Mouse (Mus musculus): ENCODE measurements around the gene Pard3b.

Gene Pard3b

GRCm38 (mm10) chr1:61751008-61751407 lies 112.4 kb downstream of the Pard3b start:
- no peak for DNase-seq (ENCODE audit: low spot score)

- no peak for DNase-seq (ENCODE audit: low spot score)
Measured at GRCm38 (mm10) chr1:61756771-61757170, 118.1 kb downstream of the Pard3b start.

GRCm38 (mm10) chr1:61771213-61771612 lies 132.6 kb downstream of the Pard3b start:
- DNase-seq (ENCODE audit: low spot score), result peak; percentile 54

GRCm38 (mm10) chr1:61778731-61779130 lies 140.1 kb downstream of the Pard3b start:
- DNase-seq (ENCODE audit: low spot score), result no peak

- peak; percentile 7 for DNase-seq (ENCODE audit: low spot score)
Measured at GRCm38 (mm10) chr1:61779906-61780305, 141.3 kb downstream of the Pard3b start.

- DNase-seq (ENCODE audit: low spot score), result no peak
Measured at GRCm38 (mm10) chr1:61796296-61796695, 157.7 kb downstream of the Pard3b start.

- no peak for DNase-seq (ENCODE audit: low spot score)
Measured at GRCm38 (mm10) chr1:61820213-61820612, 181.6 kb downstream of the Pard3b start.

- DNase-seq (ENCODE audit: low spot score), result no peak
Measured at GRCm38 (mm10) chr1:61825560-61826191, 187.1 kb downstream of the Pard3b start.

- DNase-seq (ENCODE audit: low spot score), result no peak
Measured at GRCm38 (mm10) chr1:61837006-61837544, 198.5 kb downstream of the Pard3b start.

- no peak for DNase-seq (ENCODE audit: low spot score)
Measured at GRCm38 (mm10) chr1:61846606-61847005, 208.0 kb downstream of the Pard3b start.

GRCm38 (mm10) chr1:61849029-61849714 lies 210.5 kb downstream of the Pard3b start:
- DNase-seq (ENCODE audit: low spot score), result no peak

- DNase-seq (ENCODE audit: low spot score), result no peak
Measured at GRCm38 (mm10) chr1:61850471-61850870, 211.8 kb downstream of the Pard3b start.

GRCm38 (mm10) chr1:61851176-61851575 lies 212.6 kb downstream of the Pard3b start:
- DNase-seq (ENCODE audit: low spot score), result no peak

GRCm38 (mm10) chr1:61867286-61868082 lies 228.9 kb downstream of the Pard3b start:
- DNase-seq (ENCODE audit: low spot score), result no peak

GRCm38 (mm10) chr1:61874875-61875274 lies 236.3 kb downstream of the Pard3b start:
- no peak for DNase-seq (ENCODE audit: low spot score)

- no peak for DNase-seq (ENCODE audit: low spot score)
Measured at GRCm38 (mm10) chr1:61879706-61880470, 241.3 kb downstream of the Pard3b start.

GRCm38 (mm10) chr1:61896048-61896447 lies 257.4 kb downstream of the Pard3b start:
- DNase-seq (ENCODE audit: low spot score), result no peak

GRCm38 (mm10) chr1:61903271-61904007 lies 264.8 kb downstream of the Pard3b start:
- DNase-seq (ENCODE audit: low spot score), result no peak

- DNase-seq (ENCODE audit: low spot score), result no peak
Measured at GRCm38 (mm10) chr1:61904036-61904435, 265.4 kb downstream of the Pard3b start.

GRCm38 (mm10) chr1:61912931-61913330 lies 274.3 kb downstream of the Pard3b start:
- DNase-seq (ENCODE audit: low spot score), result no peak

- DNase-seq (ENCODE audit: low spot score), result no peak
Measured at GRCm38 (mm10) chr1:61924958-61925357, 286.3 kb downstream of the Pard3b start.

Measured in ovary, postnatal 14 days (tissue).